Mouse (Mus musculus): Measurements from ENCODE around the gene Rhbdl1.

The Rhbdl1 gene

DNA sequence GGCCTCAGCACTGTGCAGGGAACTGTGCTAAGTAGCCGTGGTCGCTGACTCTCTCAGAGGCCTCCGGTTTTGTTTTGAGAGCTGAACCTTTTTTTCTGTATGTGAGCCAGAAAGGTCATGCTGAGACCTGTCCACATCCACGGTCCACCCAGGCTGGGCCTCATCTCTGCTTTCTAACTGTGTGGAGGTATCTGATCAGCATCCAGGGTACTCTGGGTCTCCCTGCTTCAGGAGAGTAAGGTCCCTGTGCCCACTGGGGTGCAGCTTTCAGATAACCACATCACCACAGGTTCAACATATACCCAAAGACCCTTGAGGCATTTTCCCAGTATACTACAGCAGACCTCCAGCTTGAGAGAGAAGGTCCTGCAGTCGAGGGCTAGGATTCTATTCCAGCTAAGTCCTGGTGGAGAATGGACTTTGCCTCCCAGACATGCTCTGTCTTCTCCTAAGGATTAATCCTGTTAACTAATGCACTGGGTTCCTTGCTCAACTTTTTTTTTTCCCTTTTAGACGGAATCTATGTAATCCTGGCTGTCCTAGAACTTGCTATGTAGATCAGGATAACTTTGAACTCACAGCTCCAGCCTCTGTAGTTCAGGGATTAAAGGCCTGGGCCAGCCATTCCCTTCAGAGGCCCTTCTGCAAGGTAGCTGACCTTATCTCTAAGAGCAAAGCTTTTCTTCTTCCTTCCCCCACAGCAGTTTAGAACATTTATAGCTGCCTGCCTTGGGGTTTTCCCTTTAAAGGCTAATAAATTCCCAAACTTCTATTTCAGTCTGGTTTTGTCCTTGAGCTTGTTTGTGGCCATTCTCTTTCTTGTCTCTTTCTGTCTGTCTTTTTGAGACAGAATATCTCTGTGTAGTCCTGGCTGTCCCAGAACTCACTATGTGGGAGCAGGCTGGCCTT lies 24.9 kb upstream of the Rhbdl1 start:
- TF ChIP-seq GATA4 (IDR thresholded peaks at IDR 0.05; ENCODE audit: insufficient replicate concordance, low read length): no peak

GRCm38 (mm10) chr17:25860832-25861703 lies 24.0 kb upstream of the Rhbdl1 start, which contains the start of gene Wdr90:
Gene Wdr90 (minus strand): TSS chr17:25861501.
- TF ChIP-seq GATA4 (IDR thresholded peaks at IDR 0.05; ENCODE audit: insufficient replicate concordance, low read length): no peak; the same call in 1 of the 2 replicates

- TF ChIP-seq GATA4 (IDR thresholded peaks at IDR 0.05; ENCODE audit: insufficient replicate concordance, low read length): no peak
Measured at GRCm38 (mm10) chr17:25860229-25860628, 23.1 kb upstream of the Rhbdl1 start.

DNA sequence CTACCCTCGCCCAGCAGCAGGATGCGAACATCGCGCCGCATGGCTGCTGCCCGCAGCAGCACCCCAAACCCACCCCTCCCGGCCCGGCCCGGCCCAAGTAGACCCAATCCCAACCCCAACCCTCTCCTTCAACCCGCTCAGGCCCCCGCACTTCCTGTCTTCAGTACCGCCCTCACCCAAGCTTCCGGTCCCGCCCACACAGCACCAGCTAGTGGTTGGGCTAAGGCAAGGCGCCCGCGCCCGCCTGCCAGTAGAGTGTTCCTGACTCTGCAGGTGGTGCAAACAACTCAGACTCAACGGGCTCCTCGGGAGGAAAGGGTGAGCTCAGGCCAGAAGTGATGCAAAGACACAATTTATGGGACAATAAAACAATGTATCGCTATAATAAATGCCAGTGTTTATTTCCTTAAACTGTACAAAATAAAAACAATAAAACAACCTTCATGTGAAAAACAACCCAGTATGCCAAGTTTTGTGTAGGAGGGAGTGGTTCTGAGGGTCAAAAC lies 7.4 kb upstream of the Rhbdl1 start, which contains the start of gene Rhot2:
Rhot2 (minus strand) TSS at position 456 of the 506 bp plus-strand sequence.
- TF ChIP-seq GATA4 (IDR thresholded peaks at IDR 0.05; ENCODE audit: insufficient replicate concordance, low read length): no peak

GRCm38 (mm10) chr17:25843636-25844395 lies 6.7 kb upstream of the Rhbdl1 start:
- TF ChIP-seq GATA4 (IDR thresholded peaks at IDR 0.05; ENCODE audit: insufficient replicate concordance, low read length): no peak

GRCm38 (mm10) chr17:25843122-25843521 lies 6.0 kb upstream of the Rhbdl1 start:
- no peak for TF ChIP-seq GATA4 (IDR thresholded peaks at IDR 0.05; ENCODE audit: insufficient replicate concordance, low read length)

- TF ChIP-seq GATA4 (IDR thresholded peaks at IDR 0.05; ENCODE audit: insufficient replicate concordance, low read length): no peak
Measured at GRCm38 (mm10) chr17:25842509-25842908, 5.4 kb upstream of the Rhbdl1 start.

DNA sequence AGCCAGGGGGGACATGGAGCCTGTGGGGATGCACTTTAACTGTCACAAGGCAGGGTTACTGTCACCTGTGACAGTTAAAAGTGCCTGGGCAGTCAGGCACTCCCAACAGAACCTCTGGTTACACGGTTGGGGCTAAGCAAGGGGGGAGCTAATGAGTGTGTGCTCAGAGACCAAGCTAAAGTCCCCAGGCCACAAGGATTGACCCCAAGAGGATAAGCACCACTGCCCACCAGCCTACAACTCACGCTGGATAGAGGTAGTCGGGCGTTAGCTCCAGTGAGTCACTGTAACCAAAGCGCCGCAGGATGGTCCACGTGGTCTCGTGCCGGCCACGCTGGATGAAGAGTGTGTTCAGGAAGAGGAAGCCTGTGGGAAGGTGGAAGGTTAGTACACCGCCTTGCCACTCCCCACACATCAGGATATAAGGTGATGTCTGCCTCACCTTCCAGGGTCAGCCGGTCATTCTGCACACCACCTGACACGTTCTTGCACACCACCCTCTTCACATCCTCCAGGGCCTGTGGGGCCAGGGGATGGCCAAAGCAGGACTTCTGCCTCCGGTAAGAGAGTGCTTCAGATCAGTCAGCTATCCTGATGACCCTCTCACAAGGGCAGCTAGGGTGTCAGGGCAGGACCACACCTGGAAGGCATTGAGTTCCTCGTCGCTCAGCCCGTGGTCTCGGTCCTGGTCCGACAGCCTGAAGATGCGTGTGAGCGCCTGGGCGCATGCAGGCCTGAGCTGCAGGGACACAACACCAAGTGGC lies 4.2 kb upstream of the Rhbdl1 start, which contains the start of gene Gm20683:
Gm20683 (minus strand) TSS at position 647 of the 764 bp plus-strand sequence.
- no peak for TF ChIP-seq GATA4 (IDR thresholded peaks at IDR 0.05; ENCODE audit: insufficient replicate concordance, low read length)

DNA sequence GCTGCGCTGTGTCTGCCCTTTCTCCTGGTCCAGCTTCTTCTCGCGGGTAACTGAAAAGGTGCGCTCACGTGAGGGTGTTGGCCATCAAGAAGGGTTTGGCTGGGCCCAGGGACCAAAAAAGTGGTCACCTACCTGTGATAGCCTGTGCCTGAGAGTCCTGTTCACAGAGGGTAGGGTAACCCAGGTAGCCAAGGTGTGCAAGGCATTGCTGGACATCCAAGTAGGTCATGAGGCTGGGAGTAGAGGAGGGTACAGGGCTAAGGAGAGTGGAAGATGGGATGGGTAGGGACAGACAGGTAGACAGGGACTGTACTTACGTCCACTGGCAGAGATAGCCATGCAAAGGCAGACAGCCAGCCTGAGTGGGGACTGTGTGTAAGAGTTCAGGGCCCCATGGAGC lies 3.4 kb upstream of the Rhbdl1 start:
- TF ChIP-seq GATA4 (IDR thresholded peaks at IDR 0.05; ENCODE audit: insufficient replicate concordance, low read length): no peak

GRCm38 (mm10) chr17:25839455-25840235 lies 2.5 kb upstream of the Rhbdl1 start:
- TF ChIP-seq GATA4 (IDR thresholded peaks at IDR 0.05; ENCODE audit: insufficient replicate concordance, low read length): no peak

DNA sequence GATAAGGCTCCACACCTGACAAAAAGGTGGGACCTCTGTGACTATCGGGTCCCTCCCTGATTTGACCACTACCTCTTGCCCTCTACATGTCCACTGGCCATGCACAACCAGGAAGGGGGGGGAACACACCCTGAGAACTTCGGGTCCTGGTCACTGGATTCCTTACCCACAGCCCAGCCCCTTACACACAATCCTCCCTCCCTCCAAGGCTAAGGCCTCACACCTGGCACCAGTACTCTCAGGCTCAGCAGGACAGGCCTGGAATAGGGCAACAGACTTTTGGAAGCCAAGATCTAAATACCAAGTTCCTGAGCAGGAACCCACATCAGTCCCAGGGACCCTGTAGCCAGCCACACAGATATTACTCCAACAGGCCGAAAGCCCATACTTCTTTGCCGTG lies 1.8 kb upstream of the Rhbdl1 start:
- no peak for TF ChIP-seq GATA4 (IDR thresholded peaks at IDR 0.05; ENCODE audit: insufficient replicate concordance, low read length)

- TF ChIP-seq GATA4 (IDR thresholded peaks at IDR 0.05; ENCODE audit: insufficient replicate concordance, low read length): no peak
Measured at GRCm38 (mm10) chr17:25837533-25837932, 438 bp upstream of the Rhbdl1 start.

DNA sequence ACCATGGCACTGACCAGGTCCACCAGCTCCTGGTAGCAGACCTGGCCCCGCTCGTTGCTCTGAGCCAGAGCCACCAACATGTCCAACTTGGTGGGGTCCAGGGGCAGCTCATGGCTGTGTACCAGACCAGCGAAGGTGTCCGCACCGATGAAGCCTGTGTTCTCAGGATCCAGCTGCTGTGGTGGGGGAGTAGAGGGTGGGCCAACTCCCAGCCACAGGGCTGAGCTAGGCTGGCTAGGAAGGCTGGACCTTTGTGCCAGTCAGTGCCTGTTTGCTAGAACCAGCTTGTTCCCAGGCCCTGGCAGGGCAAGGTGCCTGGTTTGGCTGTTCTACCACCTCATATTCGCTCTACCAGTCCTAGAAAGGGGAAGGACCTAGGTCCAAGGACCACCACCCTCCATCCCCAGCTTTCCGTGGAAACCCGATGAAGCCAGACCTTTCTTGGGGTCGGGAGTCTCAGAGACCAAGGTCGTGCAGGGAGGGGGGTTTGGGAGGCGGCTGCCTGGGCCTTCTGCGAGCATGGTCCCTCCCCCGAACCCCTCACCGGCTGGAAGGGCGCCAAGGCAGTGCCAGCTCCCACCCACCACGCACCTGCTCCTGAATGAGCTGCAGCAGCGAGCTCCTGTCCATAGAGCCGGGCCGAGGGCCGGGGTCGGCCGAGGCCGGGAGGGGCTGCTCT lies 559 bp downstream of the Rhbdl1 start:
- TF ChIP-seq GATA4 (IDR thresholded peaks at IDR 0.05; ENCODE audit: insufficient replicate concordance, low read length): no peak

All from liver, adult (tissue).